Mouse (Mus musculus): ENCODE measurements at regions not wholly inside any gene's neighbourhood (a gene's known extent, or its start where the extent isn't known, plus 50 kb on each side); places are given as distances from the start of the nearest gene placed in this dataset.

- TF ChIP-seq POLR2A (IDR thresholded peaks at IDR 0.05; ENCODE audit: borderline replicate concordance, low read depth, low read length) (no peak), CTCF (IDR thresholded peaks at IDR 0.05; ENCODE audit: low read depth, low read length) (no peak)
Observed at GRCm38 (mm10) chr3:62945356-62945755, 296.0 kb upstream of the Mme start.
